Comparison of ENCODE assay signal across 9 mouse cellular contexts in genomic region chr1:33174646-33175435, GRCm38 (mm10).
A peak's percentile ranks its signal among the peaks of the same experiment; 100 is the strongest.
DNase-seq lines count a peak whose midpoint lies in the region; ATAC-seq and TF ChIP-seq lines count a peak whose summit lies in the region.
"Had no signal": no experiment of that assay in that cellular context is flagged by ENCODE, and none has a peak within 500 bp of the region (broad histone marks: within the 10 kb centered on the region; RNA-seq: fewer than 3 reads in every experiment).

No protein-coding gene starts in this region.

- peak; percentile 34; the same call in 1 of the 2 replicates for TF ChIP-seq CTCF in brain, embryonic 14.5 days (IDR thresholded peaks at IDR 0.05; ENCODE audit: borderline replicate concordance, extremely low read depth, insufficient read depth, insufficient read length)
- peak; percentile 58 for TF ChIP-seq CTCF in layer of hippocampus, adult 2 months (conservative IDR thresholded peaks at IDR 0.05)
- TF ChIP-seq CTCF in midbrain, postnatal 0 days (IDR thresholded peaks at IDR 0.05) = peak; percentile 71

- H3K4me2 ChIP-seq in midbrain, postnatal 0 days (ENCODE audit: low read depth, low read length, poor library complexity, severe bottlenecking) = peak overlapping the region; percentile 21
- no peak overlapping the region for H3K4me2 ChIP-seq in liver, embryonic 11.5 days
- H3K4me2 ChIP-seq: limb, embryonic 12.5 days had no signal

- no peak for TF ChIP-seq POLR2A in brain, embryonic 14.5 days (IDR thresholded peaks at IDR 0.05; ENCODE audit: borderline replicate concordance, extremely low read depth, insufficient read depth, insufficient read length, poor library complexity, severe bottlenecking)

- H3K4me1 ChIP-seq in midbrain, postnatal 0 days (ENCODE audit: insufficient read depth, low read length) = peaks cover 3% of the 10 kb centered on the region; the same call in 1 of the 2 replicates
- H3K4me1 ChIP-seq in liver, embryonic 11.5 days (replicated peaks; ENCODE audit: control insufficient read depth, insufficient read depth, low read length) = no peaks in the 10 kb centered on the region
- H3K4me1 ChIP-seq: limb, embryonic 12.5 days had no signal

- DNase-seq in cerebellum, postnatal 10 days = peak; percentile 67 to 70
- no peak for DNase-seq in cerebellum, adult 9-10 months
- DNase-seq in brain, embryonic 14.5 days (ENCODE audit: low read depth) = peak; percentile 91
- DNase-seq in layer of hippocampus, adult 2 months (ENCODE audit: low spot score in 2 of 2) = peak; percentile 30 to 41
- DNase-seq in midbrain, postnatal 0 days (ENCODE audit: low spot score) = peak; percentile 86
- no peak for DNase-seq in thymus, postnatal 0 days (ENCODE audit: low spot score)
- DNase-seq in adipocyte (ENCODE audit: low spot score) = no peak
- no peak for DNase-seq in liver, embryonic 11.5 days (ENCODE audit: low spot score)

- H3K27ac ChIP-seq in layer of hippocampus, adult 2 months = peak overlapping the region; percentile 61
- no peak overlapping the region for H3K27ac ChIP-seq in midbrain, postnatal 0 days (ENCODE audit: low read depth, low read length)
- H3K27ac ChIP-seq in liver, embryonic 11.5 days (ENCODE audit: low read depth, low read length) = no peak overlapping the region
- H3K27ac ChIP-seq: limb, embryonic 12.5 days had no signal

- 36% methylated on average over 10 of the region's 10 CpGs for WGBS in midbrain, postnatal 0 days
- 70% methylated on average over 10 of the region's 10 CpGs for WGBS in liver, embryonic 11.5 days

- H3K9ac ChIP-seq in midbrain, postnatal 0 days (replicated peaks; ENCODE audit: low read length, poor library complexity, severe bottlenecking) = no peak overlapping the region
- H3K9ac ChIP-seq in liver, embryonic 11.5 days (ENCODE audit: low read depth, low read length) = no peak overlapping the region
- H3K9ac ChIP-seq: limb, embryonic 12.5 days had no signal

- H3K9me3 ChIP-seq in midbrain, postnatal 0 days (ENCODE audit: low read length) = no peaks in the 10 kb centered on the region
- no peaks in the 10 kb centered on the region for H3K9me3 ChIP-seq in liver, embryonic 11.5 days (ENCODE audit: control insufficient read depth, low read length)
- H3K9me3 ChIP-seq: limb, embryonic 12.5 days had no signal

- peak; percentile 79 for ATAC-seq in midbrain, postnatal 0 days (ENCODE audit: low FRiP score)
- ATAC-seq in liver, embryonic 11.5 days (replicated peaks; ENCODE audit: low FRiP score) = no peak

- H3K36me3 ChIP-seq in midbrain, postnatal 0 days (ENCODE audit: insufficient read depth, low read length) = no peaks in the 10 kb centered on the region
- no peaks in the 10 kb centered on the region for H3K36me3 ChIP-seq in liver, embryonic 11.5 days (ENCODE audit: control insufficient read depth, insufficient read depth, low read length)
- H3K36me3 ChIP-seq: limb, embryonic 12.5 days had no signal

- no peaks in the 10 kb centered on the region for H3K27me3 ChIP-seq in midbrain, postnatal 0 days (ENCODE audit: insufficient read depth, low read length)
- H3K27me3 ChIP-seq in liver, embryonic 11.5 days (replicated peaks; ENCODE audit: control insufficient read depth, insufficient read depth, low read length) = no peaks in the 10 kb centered on the region
- H3K27me3 ChIP-seq: limb, embryonic 12.5 days had no signal

- H3K4me3 ChIP-seq in layer of hippocampus, adult 2 months = peak overlapping the region; percentile 24; the same call in 1 of the 2 replicates
- H3K4me3 ChIP-seq in midbrain, postnatal 0 days (ENCODE audit: low read depth, low read length) = no peak overlapping the region
- H3K4me3 ChIP-seq in liver, embryonic 11.5 days (ENCODE audit: low read depth, low read length) = no peak overlapping the region
- H3K4me3 ChIP-seq: limb, embryonic 12.5 days had no signal

Comparison
In these comparisons a context has a peak if more than half of its experiments do, and no peak if none do; other contexts are left out.
1. DNase-seq: peak in cerebellum, postnatal 10 days (2 of 2), brain, embryonic 14.5 days (single experiment), layer of hippocampus, adult 2 months (2 of 2) and midbrain, postnatal 0 days (single experiment); none in cerebellum, adult 9-10 months (single experiment), thymus, postnatal 0 days (single experiment), adipocyte (single experiment) and liver, embryonic 11.5 days (single experiment).
2. Peak in every context shown above with its lines, with median percentiles within 50 percentile points of each other: CTCF ChIP-seq.